Mouse (Mus musculus): ENCODE results near the gene Tap1. TPM values are rescaled to one million over a fixed set of nuclear protein-coding genes. Genes with fewer than 3 reads are reported as not detected.
A peak's percentile ranks its signal among the peaks of the same experiment; 100 is the strongest.

Tap1 gene
- 1.0 and 1.1 TPM in 2 replicates for polyA plus RNA-seq (2014; fragmentation: Nextera tagmentation; extraction: Ambion mirVana)

DNA sequence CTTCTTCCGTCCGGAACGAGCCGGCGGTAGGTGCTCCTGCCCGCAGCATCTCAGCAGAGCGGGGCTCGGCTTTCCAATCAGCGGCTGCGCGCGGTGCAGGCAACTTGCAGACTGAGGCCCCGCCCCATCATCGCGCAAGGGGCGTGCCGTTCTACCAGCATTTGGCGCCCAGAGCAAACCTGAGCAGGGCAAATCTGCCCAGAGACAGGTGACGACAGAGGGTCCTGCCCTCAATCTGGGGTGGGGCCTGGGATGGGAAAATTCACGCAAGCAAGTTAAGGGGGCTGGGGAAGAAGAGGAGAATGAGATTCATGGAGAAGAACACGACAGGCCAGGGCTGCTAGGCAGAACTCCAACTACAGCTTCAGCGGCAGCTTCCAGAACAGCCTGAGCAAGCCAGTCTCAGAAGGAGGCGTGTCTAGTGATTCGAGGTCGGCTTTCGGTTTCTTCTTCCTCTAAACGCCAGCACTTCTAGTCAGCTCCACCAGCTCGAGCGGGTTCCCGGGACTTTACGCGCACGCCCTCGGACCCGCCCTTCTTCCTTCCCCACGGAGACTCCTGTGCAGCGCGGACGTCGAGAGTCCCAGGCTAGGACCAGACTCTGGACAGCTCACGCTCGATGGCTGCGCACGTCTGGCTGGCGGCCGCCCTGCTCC is at the start of gene Tap1, which contains the start of gene Psmb9:
Gene Tap1, plus strand, starts transcription at position 293 of the 656 bp plus-strand sequence.
Gene Psmb9, minus strand, starts transcription at position 504 of the 656 bp plus-strand sequence.
- Histone ChIP-seq H3K9me3 (ENCODE audit: control insufficient read depth, low read length) (no peaks in the 10 kb centered on the region), H3K4me2 (replicated peaks; ENCODE audit: low read depth, low read length) (peak within 1 kb of the TSS; percentile 78), H3K27ac (ENCODE audit: low read depth, low read length) (no peak within 1 kb of the TSS), H3K4me3 (ENCODE audit: low read depth, low read length) (peak within 1 kb of the TSS; percentile 36), H3K27me3 (ENCODE audit: control insufficient read depth, insufficient read depth, low read length) (peaks cover 49% of the 10 kb centered on the region), H3K9ac (ENCODE audit: low read depth, low read length) (peak within 1 kb of the TSS; percentile 23; the same call in 1 of the 2 replicates), H3K36me3 (ENCODE audit: control insufficient read depth, insufficient read depth, low read length) (no peaks in the 10 kb centered on the region), H3K4me1 (replicated peaks; ENCODE audit: control insufficient read depth, insufficient read depth, low read length) (peaks cover 7% of the 10 kb centered on the region)
- ATAC-seq (ENCODE audit: low FRiP score), result peak; percentile 90
- DNase-seq (ENCODE audit: low spot score), result peak; percentile 92
- WGBS, result under 1% methylated on average over 46 of the region's 46 CpGs

DNA sequence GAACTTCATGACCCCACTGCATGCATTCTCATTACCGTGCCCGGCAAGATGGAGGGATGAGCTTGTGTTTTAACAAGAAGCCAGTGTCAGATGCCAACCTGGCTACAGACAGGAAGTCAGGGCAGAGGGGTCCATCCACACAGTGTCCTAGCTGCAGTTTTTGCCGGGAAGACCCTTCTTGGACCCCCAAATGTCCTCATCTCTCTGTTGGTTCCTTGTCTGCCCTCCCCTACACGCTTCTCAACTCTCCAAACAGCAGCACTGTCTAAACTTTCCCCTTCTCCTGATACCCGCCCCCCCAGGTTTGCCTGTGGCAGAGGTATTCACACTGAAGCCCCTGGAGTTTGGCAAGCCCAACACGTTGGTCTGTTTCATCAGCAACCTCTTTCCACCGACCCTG is 49.8 kb upstream of the Tap1 start:
- DNase-seq (ENCODE audit: low spot score), result no peak
- H3K4me2 ChIP-seq (replicated peaks; ENCODE audit: low read depth, low read length), result no peak overlapping the region
- H3K27ac ChIP-seq (ENCODE audit: low read depth, low read length), result no peak overlapping the region
- H3K4me3 ChIP-seq (ENCODE audit: low read depth, low read length), result no peak overlapping the region
- WGBS, result 63% methylated on average over 7 of the region's 7 CpGs
- ATAC-seq (ENCODE audit: low FRiP score), result no peak
- H3K27me3 ChIP-seq (ENCODE audit: control insufficient read depth, insufficient read depth, low read length), result peaks cover 29% of the 10 kb centered on the region
- H3K4me1 ChIP-seq (replicated peaks; ENCODE audit: control insufficient read depth, insufficient read depth, low read length), result 0 out of 2 replicates have a peak, but pooled peaks cover 6% of the 10 kb centered on the region
- no peak overlapping the region for H3K9ac ChIP-seq (ENCODE audit: low read depth, low read length)
- H3K9me3 ChIP-seq (ENCODE audit: control insufficient read depth, low read length), result no peaks in the 10 kb centered on the region
- no peaks in the 10 kb centered on the region for H3K36me3 ChIP-seq (ENCODE audit: control insufficient read depth, insufficient read depth, low read length)

DNA sequence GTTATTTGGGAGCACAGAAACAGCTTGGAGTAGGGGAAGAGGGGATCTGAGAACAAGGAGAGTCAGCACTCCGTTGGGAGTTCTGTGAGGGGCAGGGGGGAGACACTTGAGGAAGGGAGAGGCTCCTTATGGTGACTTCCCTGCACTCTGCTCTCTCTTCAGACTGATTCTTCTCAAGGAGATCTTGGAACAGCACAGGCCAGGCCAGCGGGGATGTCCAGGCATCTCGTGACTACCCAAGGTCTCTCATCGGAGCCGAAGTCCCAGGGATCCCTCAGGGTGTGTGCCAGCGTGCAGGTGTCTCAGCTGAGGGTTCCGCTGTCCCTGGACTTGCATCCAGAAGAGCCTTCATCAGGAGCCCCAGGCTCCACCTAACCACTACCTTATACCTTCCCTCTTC is 48.7 kb upstream of the Tap1 start:
- Histone ChIP-seq H3K9ac (ENCODE audit: low read depth, low read length) (no peak overlapping the region), H3K27ac (ENCODE audit: low read depth, low read length) (no peak overlapping the region), H3K36me3 (ENCODE audit: control insufficient read depth, insufficient read depth, low read length) (no peaks in the 10 kb centered on the region), H3K9me3 (ENCODE audit: control insufficient read depth, low read length) (no peaks in the 10 kb centered on the region), H3K4me2 (replicated peaks; ENCODE audit: low read depth, low read length) (no peak overlapping the region), H3K4me3 (ENCODE audit: low read depth, low read length) (no peak overlapping the region), H3K27me3 (ENCODE audit: control insufficient read depth, insufficient read depth, low read length) (peaks cover 29% of the 10 kb centered on the region), H3K4me1 (replicated peaks; ENCODE audit: control insufficient read depth, insufficient read depth, low read length) (0 out of 2 replicates have a peak, but pooled peaks cover 6% of the 10 kb centered on the region)
- WGBS, result 71% methylated on average over 7 of the region's 7 CpGs
- no peak for DNase-seq (ENCODE audit: low spot score)
- no peak for ATAC-seq (ENCODE audit: low FRiP score)

DNA sequence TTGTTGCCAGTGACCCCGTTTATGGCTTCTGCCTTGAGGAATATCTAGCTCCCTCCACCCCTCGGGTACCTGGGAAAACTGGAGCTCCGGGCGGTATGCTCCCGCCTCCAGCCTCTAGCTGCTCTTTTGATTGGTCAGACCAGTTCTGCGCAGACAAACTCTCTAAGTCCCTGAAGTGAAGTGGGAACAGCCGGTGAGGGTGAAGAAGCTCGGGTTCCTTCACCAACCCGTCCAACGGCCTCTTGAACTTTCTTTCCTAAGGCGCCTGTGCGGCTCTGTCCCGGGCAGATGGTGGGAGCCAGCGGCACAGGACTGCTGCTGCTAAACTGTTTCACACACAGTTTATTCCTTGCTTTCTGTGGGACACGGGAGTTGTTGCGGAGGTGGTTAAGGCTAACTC is 47.9 kb upstream of the Tap1 start:
- H3K9me3 ChIP-seq (ENCODE audit: control insufficient read depth, low read length), result no peaks in the 10 kb centered on the region
- H3K27ac ChIP-seq (ENCODE audit: low read depth, low read length), result no peak overlapping the region
- H3K27me3 ChIP-seq (ENCODE audit: control insufficient read depth, insufficient read depth, low read length), result peaks cover 29% of the 10 kb centered on the region
- H3K4me1 ChIP-seq (replicated peaks; ENCODE audit: control insufficient read depth, insufficient read depth, low read length), result 0 out of 2 replicates have a peak, but pooled peaks cover 6% of the 10 kb centered on the region
- under 1% methylated on average over 16 of the region's 16 CpGs for WGBS
- DNase-seq (ENCODE audit: low spot score) (peak; percentile 56), ATAC-seq (ENCODE audit: low FRiP score) (no peak)
- peak overlapping the region; percentile 44 for H3K4me2 ChIP-seq (replicated peaks; ENCODE audit: low read depth, low read length)
- no peaks in the 10 kb centered on the region for H3K36me3 ChIP-seq (ENCODE audit: control insufficient read depth, insufficient read depth, low read length)
- no peak overlapping the region for H3K9ac ChIP-seq (ENCODE audit: low read depth, low read length)
- peak overlapping the region; percentile 24 for H3K4me3 ChIP-seq (ENCODE audit: low read depth, low read length)

DNA sequence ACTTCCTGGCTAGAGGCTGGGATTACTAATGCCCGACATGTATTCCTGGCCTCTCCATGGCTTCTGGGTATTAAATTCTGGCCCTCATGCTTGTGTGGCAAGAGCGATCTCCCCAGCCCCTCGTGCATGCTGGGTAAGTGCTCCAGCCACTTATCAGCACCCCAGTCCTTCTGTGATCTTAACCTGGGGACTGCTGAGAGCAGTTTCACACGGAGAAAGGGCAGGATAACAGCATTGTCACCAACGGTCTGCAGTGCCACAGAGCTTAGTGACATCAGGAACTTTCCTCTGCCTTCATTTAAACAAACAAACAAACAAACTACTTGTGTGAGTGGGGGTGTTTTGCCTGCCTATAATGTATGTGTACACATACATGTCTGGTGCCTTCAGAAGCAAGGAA is 47.1 kb upstream of the Tap1 start:
- Histone ChIP-seq H3K4me2 (replicated peaks; ENCODE audit: low read depth, low read length) (no peak overlapping the region), H3K27me3 (ENCODE audit: control insufficient read depth, insufficient read depth, low read length) (peaks cover 29% of the 10 kb centered on the region), H3K36me3 (ENCODE audit: control insufficient read depth, insufficient read depth, low read length) (no peaks in the 10 kb centered on the region), H3K4me1 (replicated peaks; ENCODE audit: control insufficient read depth, insufficient read depth, low read length) (0 out of 2 replicates have a peak, but pooled peaks cover 6% of the 10 kb centered on the region), H3K9me3 (ENCODE audit: control insufficient read depth, low read length) (no peaks in the 10 kb centered on the region), H3K4me3 (ENCODE audit: low read depth, low read length) (no peak overlapping the region), H3K27ac (ENCODE audit: low read depth, low read length) (no peak overlapping the region), H3K9ac (ENCODE audit: low read depth, low read length) (no peak overlapping the region)
- no peak for ATAC-seq (ENCODE audit: low FRiP score)
- WGBS, result 18% methylated on average over 5 of the region's 5 CpGs
- no peak for DNase-seq (ENCODE audit: low spot score)

DNA sequence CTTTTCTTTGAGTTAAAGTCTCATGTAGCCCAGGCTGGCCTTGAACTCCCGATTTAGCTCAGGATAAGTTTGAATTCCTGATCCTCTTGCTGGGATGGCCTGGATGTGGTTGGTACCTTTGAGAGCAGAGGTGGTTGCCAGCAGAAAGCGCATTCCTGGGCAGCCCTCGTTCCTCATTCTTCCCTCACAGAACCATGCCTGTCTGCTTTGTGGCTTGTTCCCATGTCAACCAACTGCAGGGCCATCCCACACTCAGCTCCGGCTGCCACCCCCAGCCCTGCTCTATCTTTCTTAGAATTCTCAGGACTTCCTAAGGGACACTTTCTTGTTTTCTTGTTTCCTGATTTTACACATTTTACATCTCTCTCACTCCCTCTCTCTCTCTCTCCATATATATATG is 45.9 kb upstream of the Tap1 start:
- H3K9me3 ChIP-seq (ENCODE audit: control insufficient read depth, low read length), result no peaks in the 10 kb centered on the region
- no peak overlapping the region for H3K4me3 ChIP-seq (ENCODE audit: low read depth, low read length)
- 0 out of 2 replicates have a peak, but pooled peaks cover 4% of the 10 kb centered on the region for H3K4me1 ChIP-seq (replicated peaks; ENCODE audit: control insufficient read depth, insufficient read depth, low read length)
- DNase-seq (ENCODE audit: low spot score) (no peak), ATAC-seq (ENCODE audit: low FRiP score) (no peak)
- H3K27me3 ChIP-seq (ENCODE audit: control insufficient read depth, insufficient read depth, low read length), result peaks cover 25% of the 10 kb centered on the region
- no peaks in the 10 kb centered on the region for H3K36me3 ChIP-seq (ENCODE audit: control insufficient read depth, insufficient read depth, low read length)
- no peak overlapping the region for H3K27ac ChIP-seq (ENCODE audit: low read depth, low read length)
- no peak overlapping the region for H3K4me2 ChIP-seq (replicated peaks; ENCODE audit: low read depth, low read length)
- WGBS, result 65% methylated on average over 4 of the region's 4 CpGs
- no peak overlapping the region for H3K9ac ChIP-seq (ENCODE audit: low read depth, low read length)

DNA sequence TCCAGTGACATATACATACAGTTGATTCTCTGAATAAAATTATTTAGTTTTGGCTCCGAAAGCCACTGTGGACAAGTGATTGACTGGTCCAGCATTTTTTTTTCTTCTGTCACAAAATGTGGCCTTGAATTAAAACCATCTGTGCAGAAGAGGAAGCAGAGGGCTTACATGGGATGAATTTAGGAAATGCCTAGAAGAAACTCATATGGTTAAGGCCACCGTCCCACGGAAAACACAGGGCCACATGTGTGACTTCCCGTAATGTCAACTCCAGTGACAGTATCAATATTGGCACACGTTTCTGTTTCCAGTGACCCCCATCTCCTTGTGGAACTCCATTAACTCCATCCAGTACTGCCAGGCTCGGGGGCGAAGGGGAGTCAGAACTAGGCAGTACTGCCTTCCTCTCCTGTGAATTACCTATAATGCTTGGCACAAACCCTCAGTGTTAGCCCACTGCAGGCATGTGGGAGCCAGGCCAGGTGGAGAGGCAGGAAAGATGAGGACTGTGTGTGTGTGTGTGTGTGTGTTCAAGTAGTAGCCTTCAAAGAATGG is 44.8 kb upstream of the Tap1 start:
- Histone ChIP-seq H3K27me3 (ENCODE audit: control insufficient read depth, insufficient read depth, low read length) (peaks cover 21% of the 10 kb centered on the region), H3K4me1 (replicated peaks; ENCODE audit: control insufficient read depth, insufficient read depth, low read length) (0 out of 2 replicates have a peak, but pooled peaks cover 4% of the 10 kb centered on the region), H3K36me3 (ENCODE audit: control insufficient read depth, insufficient read depth, low read length) (no peaks in the 10 kb centered on the region), H3K4me3 (ENCODE audit: low read depth, low read length) (no peak overlapping the region), H3K9me3 (ENCODE audit: control insufficient read depth, low read length) (no peaks in the 10 kb centered on the region), H3K9ac (ENCODE audit: low read depth, low read length) (no peak overlapping the region), H3K4me2 (replicated peaks; ENCODE audit: low read depth, low read length) (no peak overlapping the region), H3K27ac (ENCODE audit: low read depth, low read length) (no peak overlapping the region)
- 78% methylated on average over 7 of the region's 7 CpGs for WGBS
- DNase-seq (ENCODE audit: low spot score) (no peak), ATAC-seq (ENCODE audit: low FRiP score) (no peak)

DNA sequence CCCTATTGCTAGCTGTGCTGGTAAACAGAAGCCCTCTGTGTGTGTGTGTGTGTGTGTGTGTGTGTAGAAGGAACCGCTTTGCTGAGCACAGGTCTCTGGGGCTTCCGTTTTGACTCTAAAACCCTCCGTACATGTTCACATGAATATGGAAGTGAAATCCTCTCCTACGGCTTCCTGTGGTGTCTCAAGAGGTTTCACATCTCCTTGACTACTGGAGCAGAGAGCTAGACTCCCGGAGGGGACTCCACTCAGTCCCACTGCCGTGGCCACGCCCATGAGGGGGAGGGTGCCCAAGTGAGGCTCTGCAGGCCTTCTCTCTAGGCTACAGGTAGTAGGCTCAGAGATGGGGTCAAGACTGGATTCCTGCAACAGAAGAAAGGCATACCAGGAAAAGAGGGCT is 44.3 kb upstream of the Tap1 start, which contains the start of gene H2-DMb2:
Gene H2-DMb2, plus strand, starts transcription at position 275 of the 400 bp plus-strand sequence.
- no peak within 1 kb of the TSS for H3K4me2 ChIP-seq (replicated peaks; ENCODE audit: low read depth, low read length)
- WGBS, result 36% methylated on average over 7 of the region's 7 CpGs
- H3K9ac ChIP-seq (ENCODE audit: low read depth, low read length), result no peak within 1 kb of the TSS
- peaks cover 19% of the 10 kb centered on the region for H3K27me3 ChIP-seq (ENCODE audit: control insufficient read depth, insufficient read depth, low read length)
- H3K9me3 ChIP-seq (ENCODE audit: control insufficient read depth, low read length), result no peaks in the 10 kb centered on the region
- H3K4me3 ChIP-seq (ENCODE audit: low read depth, low read length), result no peak within 1 kb of the TSS
- ATAC-seq (ENCODE audit: low FRiP score) (no peak), DNase-seq (ENCODE audit: low spot score) (no peak)
- 0 out of 2 replicates have a peak, but pooled peaks cover 4% of the 10 kb centered on the region for H3K4me1 ChIP-seq (replicated peaks; ENCODE audit: control insufficient read depth, insufficient read depth, low read length)
- no peak within 1 kb of the TSS for H3K27ac ChIP-seq (ENCODE audit: low read depth, low read length)
- H3K36me3 ChIP-seq (ENCODE audit: control insufficient read depth, insufficient read depth, low read length), result no peaks in the 10 kb centered on the region

All from hindbrain, embryonic 11.5 days (tissue).